Mouse (Mus musculus): ENCODE results near the gene Itpka.
"Not testable (repeated sequence)": the region's sequence is repeated elsewhere in the genome, so short reads cannot be mapped to it uniquely, and the experiment has no call there.

GRCm38 (mm10) chr2:119715868-119716267 is 26.3 kb upstream of the Itpka start:
- not testable (repeated sequence) for TF ChIP-seq CTCF, POLR2A (IDR thresholded peaks at IDR 0.05; ENCODE audit: insufficient read depth, low read depth, low read length)
